42 mouse cellular contexts compared by ENCODE assay signal in the genomic region with DNA sequence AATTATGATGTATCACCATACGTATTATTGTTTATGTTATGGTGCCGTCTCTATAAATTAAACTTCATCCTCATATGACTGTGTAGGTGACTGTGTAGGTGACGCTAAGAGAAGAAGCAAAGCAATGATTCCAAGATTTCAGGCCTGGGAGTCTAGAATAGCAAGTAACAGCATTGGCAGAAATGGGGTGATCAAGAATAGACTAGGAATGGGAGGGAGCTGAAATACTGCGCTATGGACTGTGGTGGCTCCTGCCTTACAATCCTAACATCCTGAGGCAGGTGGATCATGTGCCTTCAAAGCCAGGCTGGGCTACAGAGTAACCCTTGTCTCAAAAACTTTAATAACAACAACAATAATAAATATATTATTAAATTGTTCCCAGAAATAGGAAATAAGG. TPM values are rescaled to one million over a fixed set of nuclear protein-coding genes. Genes with fewer than 3 reads are reported as not detected.
"Had no signal": no experiment of that assay in that cellular context is flagged by ENCODE, and none has a peak within 500 bp of the region (broad histone marks: within the 10 kb centered on the region; RNA-seq: fewer than 3 reads in every experiment).

No protein-coding gene starts in this region.

- H3K9me3 ChIP-seq: heart, embryonic 13.5 days; heart, embryonic 15.5 days; hindbrain, embryonic 13.5 days; hindbrain, embryonic 15.5 days; kidney, embryonic 15.5 days; limb, embryonic 13.5 days; limb, embryonic 15.5 days; liver, embryonic 13.5 days had no signal

- H3K27ac ChIP-seq: heart, adult 2 months; heart, embryonic 13.5 days; heart, embryonic 15.5 days; hindbrain, embryonic 13.5 days; hindbrain, embryonic 15.5 days; hindbrain, postnatal 0 days; kidney, embryonic 15.5 days; kidney, postnatal 0 days; limb, embryonic 13.5 days; limb, embryonic 15.5 days; liver, embryonic 13.5 days had no signal

- H3K27me3 ChIP-seq: heart, embryonic 13.5 days; heart, embryonic 15.5 days; hindbrain, embryonic 13.5 days; hindbrain, embryonic 15.5 days; kidney, embryonic 15.5 days; limb, embryonic 13.5 days; limb, embryonic 15.5 days; liver, embryonic 13.5 days had no signal

- H3K4me3 ChIP-seq: heart, adult 2 months; heart, embryonic 13.5 days; heart, embryonic 15.5 days; hindbrain, embryonic 13.5 days; hindbrain, embryonic 15.5 days; kidney, embryonic 15.5 days; limb, embryonic 13.5 days; limb, embryonic 15.5 days had no signal

- H3K9ac ChIP-seq: heart, embryonic 13.5 days; heart, embryonic 15.5 days; hindbrain, embryonic 13.5 days; hindbrain, embryonic 15.5 days; kidney, embryonic 15.5 days; limb, embryonic 13.5 days; limb, embryonic 15.5 days; liver, embryonic 13.5 days had no signal

- H3K36me3 ChIP-seq: heart, embryonic 13.5 days; heart, embryonic 15.5 days; hindbrain, embryonic 13.5 days; hindbrain, embryonic 15.5 days; kidney, embryonic 15.5 days; limb, embryonic 13.5 days; limb, embryonic 15.5 days; liver, embryonic 13.5 days had no signal

- H3K4me1 ChIP-seq: heart, embryonic 15.5 days; hindbrain, embryonic 13.5 days; hindbrain, embryonic 15.5 days; kidney, embryonic 15.5 days; limb, embryonic 13.5 days had no signal

- DNase-seq: gastrocnemius, postnatal 14 days; gastrocnemius, postnatal 36 days; heart, adult 2 months; heart, postnatal 14 days; heart, postnatal 36 days; kidney, adult 11 months; kidney, adult 2 months; kidney, adult 9 months; kidney, postnatal 14 days; kidney, postnatal 36 days; layer of hippocampus, adult 9-11 months; layer of hippocampus, postnatal 36 days; left cerebral cortex, postnatal 4 days; liver, embryonic 13.5 days had no signal

RNA-seq across cellular contexts. Expression of a gene that starts 8.1 kb away (rescaled TPM):
- total RNA-seq: gastrocnemius, adult 18-20 months; gastrocnemius, adult 8-10 months; gastrocnemius, postnatal 14 days; gastrocnemius, postnatal 36 days; heart, adult 2 months; heart, postnatal 14 days; heart, postnatal 36 days; hematopoietic stem cell, adult 5-6 weeks; hindbrain, postnatal 0 days; layer of hippocampus, adult 18-20 months; layer of hippocampus, adult 8-10 months; layer of hippocampus, postnatal 14 days; layer of hippocampus, postnatal 36 days; left cerebral cortex, adult 18-20 months; left cerebral cortex, adult 8-10 months; left cerebral cortex, postnatal 10 days; left cerebral cortex, postnatal 25 days; left cerebral cortex, postnatal 4 days; liver, adult 2 months had no signal
- polyA plus RNA-seq: gonadal fat pad, adult 2 months; heart, adult 2 months; heart, embryonic 11.5 days; heart, embryonic 13.5 days; heart, embryonic 15.5 days; heart, postnatal 0 days; hindbrain, embryonic 11.5 days; hindbrain, embryonic 13.5 days; hindbrain, embryonic 15.5 days; hindbrain, postnatal 0 days; intestine, embryonic 14.5 days; intestine, embryonic 16.5 days; kidney, adult 2 months; kidney, embryonic 15.5 days; kidney, postnatal 0 days; large intestine, adult 2 months; limb, embryonic 11.5 days; limb, embryonic 13.5 days; limb, embryonic 15.5 days; liver, adult 2 months; liver, embryonic 13.5 days had no signal
